In genomic region chr4:124217206-124217605, GRCm38 (mm10) we compare ENCODE assay signal across 8 mouse cellular contexts.
DNase-seq lines count a peak whose midpoint lies in the region; ATAC-seq lines count a peak whose summit lies in the region.

No protein-coding gene starts in this region.

- H3K36me3 ChIP-seq in forebrain, embryonic 13.5 days (ENCODE audit: poor library complexity, severe bottlenecking): no peaks in the 10 kb centered on the region
- no peaks in the 10 kb centered on the region for H3K36me3 ChIP-seq in forebrain, embryonic 10.5 days (replicated peaks)
- H3K36me3 ChIP-seq in intestine, embryonic 15.5 days: no peaks in the 10 kb centered on the region

- H3K27me3 ChIP-seq in forebrain, embryonic 13.5 days: no peaks in the 10 kb centered on the region; the same call in 1 of the 2 replicates
- peaks cover 5% of the 10 kb centered on the region for H3K27me3 ChIP-seq in forebrain, embryonic 10.5 days (ENCODE audit: poor library complexity, severe bottlenecking)
- H3K27me3 ChIP-seq in intestine, embryonic 15.5 days (replicated peaks): no peaks in the 10 kb centered on the region

- H3K4me1 ChIP-seq in forebrain, embryonic 13.5 days: peaks cover 20% of the 10 kb centered on the region
- 0 out of 2 replicates have a peak, but pooled peaks cover 3% of the 10 kb centered on the region for H3K4me1 ChIP-seq in forebrain, embryonic 10.5 days
- no peaks in the 10 kb centered on the region for H3K4me1 ChIP-seq in intestine, embryonic 15.5 days (replicated peaks)

- no peaks in the 10 kb centered on the region for H3K9me3 ChIP-seq in forebrain, embryonic 13.5 days (replicated peaks)
- no peaks in the 10 kb centered on the region for H3K9me3 ChIP-seq in forebrain, embryonic 10.5 days
- no peaks in the 10 kb centered on the region for H3K9me3 ChIP-seq in intestine, embryonic 15.5 days

- peak overlapping the region; percentile 33 for H3K4me2 ChIP-seq in forebrain, embryonic 13.5 days
- H3K4me2 ChIP-seq in intestine, embryonic 15.5 days (replicated peaks): no peak overlapping the region

- DNase-seq in forebrain, embryonic 10.5 days (ENCODE audit: extremely low spot score, low spot score): no peak
- peak; percentile 50 for DNase-seq in urinary bladder, postnatal 14 days (ENCODE audit: low spot score)
- no peak for DNase-seq in urinary bladder, adult 18-20 months (ENCODE audit: low spot score in 2 of 2)
- peak; percentile 63 to 65 for DNase-seq in lung, adult 18-20 months
- no peak for DNase-seq in retina, postnatal 1 day

- ATAC-seq in forebrain, embryonic 13.5 days: peak; percentile 53; the same call in 1 of the 2 replicates
- ATAC-seq in hematopoietic stem cell, adult 5-6 weeks (replicated peaks in 1 of 2; ENCODE audit: insufficient read depth in 1 of 2, low FRiP score in 2 of 2, low TSS enrichment in 1 of 2, low read depth in 1 of 2, poor library complexity in 2 of 2, severe bottlenecking in 2 of 2): peak; percentile 52 to 56; a peak in 3 of 4 replicates
- no peak for ATAC-seq in intestine, embryonic 15.5 days

- H3K27ac ChIP-seq in forebrain, embryonic 13.5 days: peak overlapping the region; percentile 25; the same call in 1 of the 2 replicates
- no peak overlapping the region for H3K27ac ChIP-seq in forebrain, embryonic 10.5 days
- H3K27ac ChIP-seq in intestine, embryonic 15.5 days: no peak overlapping the region

- WGBS in forebrain, embryonic 13.5 days: 27% methylated on average over 10 of the region's 10 CpGs
- WGBS in forebrain, embryonic 10.5 days: 68% methylated on average over 10 of the region's 10 CpGs
- 38% methylated on average over 10 of the region's 10 CpGs for WGBS in intestine, embryonic 15.5 days

- no peak overlapping the region for H3K4me3 ChIP-seq in forebrain, embryonic 13.5 days
- H3K4me3 ChIP-seq in forebrain, embryonic 10.5 days: no peak overlapping the region
- no peak overlapping the region for H3K4me3 ChIP-seq in intestine, embryonic 15.5 days (replicated peaks)

- H3K9ac ChIP-seq in forebrain, embryonic 13.5 days: no peak overlapping the region
- no peak overlapping the region for H3K9ac ChIP-seq in intestine, embryonic 15.5 days

Comparison
In these comparisons a context has a peak if more than half of its experiments do, and no peak if none do; other contexts are left out.
1. DNase-seq: peak in urinary bladder, postnatal 14 days (single experiment) and lung, adult 18-20 months (2 of 2); none in forebrain, embryonic 10.5 days (single experiment), urinary bladder, adult 18-20 months (0 of 2) and retina, postnatal 1 day (single experiment).